Comparison of ENCODE assay signal across 26 mouse cellular contexts in the genomic region with DNA sequence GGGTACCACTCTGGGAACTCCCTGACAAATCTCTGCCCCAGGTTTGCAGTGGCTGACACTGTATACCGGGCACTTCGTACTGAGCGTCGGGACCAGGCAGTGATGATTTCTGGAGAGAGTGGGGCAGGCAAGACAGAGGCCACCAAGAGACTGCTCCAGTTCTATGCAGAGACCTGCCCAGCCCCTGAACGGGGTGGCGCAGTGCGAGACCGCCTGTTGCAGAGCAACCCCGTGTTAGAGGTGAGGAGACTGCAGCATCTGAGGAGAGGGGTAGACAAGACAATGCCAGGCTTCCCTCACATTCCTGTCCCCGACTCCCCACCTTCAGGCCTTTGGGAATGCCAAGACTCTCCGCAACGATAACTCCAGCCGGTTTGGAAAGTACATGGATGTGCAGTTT.
"Had no signal": no experiment of that assay in that cellular context is flagged by ENCODE, and none has a peak within 500 bp of the region (broad histone marks: within the 10 kb centered on the region; RNA-seq: fewer than 3 reads in every experiment).

No protein-coding gene starts in this region.

- DNase-seq: forebrain, postnatal 0 days; gastrocnemius, adult 2 months; gastrocnemius, postnatal 10 days; gastrocnemius, postnatal 25 days; heart, adult 2 months; kidney, adult 18-20 months; kidney, adult 8-10 months; kidney, postnatal 14 days; kidney, postnatal 36 days; layer of hippocampus, adult 9-11 months; layer of hippocampus, postnatal 36 days; left cerebral cortex, postnatal 4 days had no signal

- H3K27me3 ChIP-seq: heart, embryonic 12.5 days; heart, embryonic 15.5 days; intestine, embryonic 15.5 days; liver, embryonic 12.5 days had no signal

- ATAC-seq: forebrain, postnatal 0 days; hindbrain, embryonic 16.5 days; inflammation-experienced regulatory T-cells, adult 6 months; intestine, embryonic 15.5 days; intestine, postnatal 0 days; liver, embryonic 12.5 days had no signal

- H3K9ac ChIP-seq: forebrain, postnatal 0 days; heart, embryonic 12.5 days; heart, embryonic 15.5 days; hindbrain, embryonic 12.5 days; hindbrain, embryonic 14.5 days; intestine, embryonic 15.5 days; limb, embryonic 12.5 days; limb, embryonic 15.5 days; liver, embryonic 12.5 days; liver, embryonic 14.5 days had no signal

- H3K4me2 ChIP-seq: heart, embryonic 15.5 days; hindbrain, embryonic 12.5 days; hindbrain, embryonic 14.5 days; intestine, embryonic 15.5 days; limb, embryonic 12.5 days; limb, embryonic 15.5 days; liver, embryonic 12.5 days had no signal

- H3K27ac ChIP-seq: heart, adult 2 months; heart, embryonic 10.5 days; heart, embryonic 15.5 days; hindbrain, embryonic 10.5 days; hindbrain, embryonic 12.5 days; hindbrain, embryonic 14.5 days; intestine, embryonic 15.5 days; limb, embryonic 12.5 days; limb, embryonic 15.5 days; liver, embryonic 12.5 days; liver, embryonic 14.5 days had no signal

- H3K4me3 ChIP-seq: gastrocnemius, adult 2 months; heart, adult 2 months; heart, embryonic 10.5 days; heart, embryonic 12.5 days; heart, embryonic 15.5 days; hindbrain, embryonic 10.5 days; hindbrain, embryonic 12.5 days; intestine, embryonic 15.5 days; limb, embryonic 12.5 days; limb, embryonic 15.5 days; liver, embryonic 12.5 days had no signal

- H3K9me3 ChIP-seq: heart, embryonic 10.5 days; heart, embryonic 12.5 days; heart, embryonic 15.5 days; hindbrain, embryonic 10.5 days; hindbrain, embryonic 12.5 days; intestine, embryonic 15.5 days; limb, embryonic 12.5 days; limb, embryonic 15.5 days; liver, embryonic 12.5 days had no signal
